Mouse (Mus musculus) liver, adult 2 months (tissue): ENCODE measurements around the gene Ikzf2.

ENCODE experiments used
- CTCF ChIP-seq: fragments of 200-500 bp; IDR thresholded peaks from 2 replicates; pipeline ENCODE4 v1.5.1; 2011; ENCODE audit warnings: low read depth, low read length, control low read depth
- POLR2A ChIP-seq: fragments of 200-500 bp; IDR thresholded peaks from 2 replicates; pipeline ENCODE4 v1.6.1; 2011; ENCODE audit warnings: low read length, control low read depth; ENCODE audit not compliant: insufficient read depth; ENCODE audit errors: extremely low read depth

DNA sequence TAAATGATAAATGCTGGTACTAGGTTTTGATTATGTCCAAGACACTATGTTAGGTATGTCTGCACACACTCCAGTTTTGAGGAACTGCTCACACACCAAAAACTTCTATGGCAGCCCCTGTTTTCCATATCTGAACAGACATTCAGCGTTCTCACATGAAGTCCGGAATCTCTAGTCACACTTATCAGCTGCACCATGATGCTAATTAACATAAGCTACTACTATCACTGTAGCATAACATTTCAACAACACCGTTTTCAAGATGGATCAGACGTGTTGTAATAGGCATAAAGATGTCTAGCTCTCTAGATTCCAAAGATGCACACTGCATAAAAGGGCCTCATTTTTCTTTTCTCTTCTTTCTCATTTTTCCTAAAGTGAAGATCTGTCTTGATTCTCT is 43.9 kb downstream of the Ikzf2 start:
- TF ChIP-seq POLR2A = no peak
- TF ChIP-seq CTCF = no peak
